Mouse (Mus musculus) thymus, adult 2 months (tissue): ENCODE results near the gene Farp2.

Source experiments
- CTCF ChIP-seq: fragments of 200-500 bp; IDR thresholded peaks from 2 replicates; pipeline ENCODE4 v1.5.1; 2012; ENCODE audit warnings: mild to moderate bottlenecking, control low read depth, low read length, moderate library complexity, borderline replicate concordance; ENCODE audit not compliant: control insufficient read depth, poor library complexity, insufficient read depth; ENCODE audit errors: extremely low read depth
- POLR2A ChIP-seq: fragments of 200-500 bp; IDR thresholded peaks from 2 replicates; pipeline ENCODE4 v1.6.1; 2012; ENCODE audit warnings: mild to moderate bottlenecking, low read length, control low read depth, moderate library complexity; ENCODE audit not compliant: control insufficient read depth, poor library complexity, insufficient read depth; ENCODE audit errors: extremely low read depth

DNA sequence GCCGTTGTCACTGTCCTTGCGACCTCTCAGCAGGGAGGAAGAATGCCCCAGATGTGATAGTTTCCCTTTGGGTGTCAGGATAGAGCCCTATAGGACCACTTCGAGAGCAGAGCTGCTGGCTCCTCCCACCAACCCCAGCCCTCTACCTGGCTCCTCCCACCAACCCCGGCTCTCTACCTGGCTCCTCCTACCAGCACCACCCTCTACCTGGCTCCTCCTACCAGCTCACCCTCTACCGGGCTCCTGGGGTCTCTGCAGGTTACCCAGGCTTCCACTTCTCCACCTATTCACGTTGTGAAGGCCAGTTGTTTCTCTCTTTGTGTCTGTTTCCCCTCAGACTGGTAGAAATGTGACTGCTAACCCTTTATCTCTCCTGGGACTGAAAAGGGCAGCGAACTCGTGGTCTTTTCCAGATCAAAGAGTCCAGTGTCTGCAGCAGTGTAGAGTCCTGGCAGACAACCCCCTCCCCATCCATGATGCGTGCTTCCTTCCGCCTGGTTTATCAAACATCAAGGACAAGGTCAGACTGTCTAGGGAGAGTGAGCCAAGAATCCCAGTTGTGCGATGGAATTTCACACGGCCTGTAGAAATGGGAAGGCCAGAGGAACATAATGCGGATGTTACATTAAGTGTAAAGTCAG, 156.0 kb downstream of the Farp2 start:
- TF ChIP-seq CTCF (no peak), POLR2A (no peak)
